Mouse (Mus musculus): ENCODE measurements around the gene 4930512M02Rik. TPM values are rescaled to one million over a fixed set of nuclear protein-coding genes. Genes with fewer than 3 reads are reported as not detected.

4930512M02Rik gene
- polyA plus RNA-seq, 1 experiment: not detected

DNA sequence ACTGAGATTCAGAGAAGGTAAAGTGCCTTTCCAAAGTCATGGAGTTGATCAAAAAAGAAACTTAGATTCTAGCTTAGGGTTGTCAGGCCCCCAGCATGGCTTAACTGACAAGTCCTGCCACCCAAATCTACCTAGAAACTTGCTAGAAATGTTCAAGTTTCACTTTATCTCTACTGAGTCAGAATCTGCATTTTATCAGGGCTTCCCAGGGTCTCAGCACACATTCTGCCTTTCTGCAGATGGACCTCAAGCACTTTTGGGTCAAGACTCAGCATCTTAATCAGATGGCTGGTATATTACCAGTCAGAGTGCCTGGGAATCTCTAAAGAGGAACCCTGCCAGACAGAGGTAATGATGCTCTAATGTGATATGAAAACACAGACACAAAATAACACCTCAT, 56.9 kb downstream of the 4930512M02Rik start:
- TF ChIP-seq TAL1 (IDR thresholded peaks at IDR 0.05; ENCODE audit: low read length): no peak
- no peak for TF ChIP-seq GATA1 (IDR thresholded peaks at IDR 0.05; ENCODE audit: low read length)
- Histone ChIP-seq H3K4me1 (ENCODE audit: control insufficient read depth) (peaks cover 41% of the 10 kb centered on the region), H3K4me3 (replicated peaks) (no peak overlapping the region), H3K9me3 (ENCODE audit: control insufficient read depth, low read length) (no peaks in the 10 kb centered on the region), H3K36me3 (ENCODE audit: control insufficient read depth) (no peaks in the 10 kb centered on the region), H3K27me3 (ENCODE audit: control insufficient read depth) (no peaks in the 10 kb centered on the region)

DNA sequence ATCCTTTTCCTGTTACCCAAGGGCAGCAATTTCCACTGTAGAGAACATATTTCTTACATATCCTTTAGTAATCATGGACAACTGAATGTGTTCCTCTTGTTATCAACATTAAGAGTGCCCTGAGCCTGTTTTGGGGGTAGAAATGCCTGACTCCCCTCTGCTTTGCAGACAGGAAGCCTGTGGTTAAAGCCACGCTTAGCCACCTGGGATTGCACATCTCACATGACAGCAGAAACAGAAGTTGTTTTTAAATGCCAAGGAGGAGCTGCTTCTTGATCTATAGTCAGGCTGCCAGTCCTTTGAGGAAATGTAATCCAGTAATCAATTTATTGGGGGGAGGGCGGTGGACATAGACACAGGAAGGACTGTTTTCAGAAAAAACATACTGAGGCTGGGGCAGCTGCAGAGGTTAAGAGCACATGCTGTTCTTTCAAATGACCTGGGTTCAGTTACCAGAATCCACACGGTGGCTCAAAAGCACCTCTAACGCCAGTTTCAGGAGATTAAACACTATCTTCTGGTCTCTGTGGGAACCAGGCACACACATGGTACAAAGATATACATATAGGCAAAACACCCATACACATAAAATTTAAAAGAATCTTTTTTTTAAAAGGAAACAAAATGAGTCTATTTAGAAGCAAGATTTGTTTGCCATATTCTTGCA, 58.0 kb downstream of the 4930512M02Rik start:
- TF ChIP-seq GATA1 (IDR thresholded peaks at IDR 0.05; ENCODE audit: low read length) (no peak), TAL1 (IDR thresholded peaks at IDR 0.05; ENCODE audit: low read length) (no peak)
- Histone ChIP-seq H3K9me3 (ENCODE audit: control insufficient read depth, low read length) (no peaks in the 10 kb centered on the region), H3K36me3 (ENCODE audit: control insufficient read depth) (no peaks in the 10 kb centered on the region), H3K4me3 (replicated peaks) (no peak overlapping the region), H3K4me1 (ENCODE audit: control insufficient read depth) (peaks cover 43% of the 10 kb centered on the region), H3K27me3 (ENCODE audit: control insufficient read depth) (no peaks in the 10 kb centered on the region)

DNA sequence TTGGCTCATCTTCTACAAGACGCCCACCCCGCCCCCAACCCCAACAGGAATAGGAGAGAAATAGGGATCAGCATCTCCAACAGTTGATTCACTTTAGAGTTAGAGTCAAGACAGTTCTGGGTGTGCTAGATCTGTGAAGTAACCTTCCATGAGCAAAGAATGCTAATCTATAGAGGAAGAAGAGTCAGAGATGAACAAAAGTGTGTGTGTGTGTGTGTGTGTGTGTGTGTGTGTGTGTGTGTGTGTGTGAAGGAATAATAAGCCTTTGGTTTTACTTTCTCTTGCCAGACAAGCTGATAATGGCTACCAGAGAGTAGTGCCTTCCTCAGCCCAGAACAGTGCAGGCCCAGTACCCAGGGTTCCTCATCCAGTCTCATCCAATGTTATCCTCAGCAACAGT, 59.6 kb downstream of the 4930512M02Rik start:
- Histone ChIP-seq H3K27me3 (ENCODE audit: control insufficient read depth) (no peaks in the 10 kb centered on the region), H3K36me3 (ENCODE audit: control insufficient read depth) (no peaks in the 10 kb centered on the region), H3K9me3 (ENCODE audit: control insufficient read depth, low read length) (no peaks in the 10 kb centered on the region), H3K4me3 (replicated peaks) (no peak overlapping the region), H3K4me1 (ENCODE audit: control insufficient read depth) (peaks cover 43% of the 10 kb centered on the region)
- no peak for TF ChIP-seq TAL1 (IDR thresholded peaks at IDR 0.05; ENCODE audit: low read length)
- TF ChIP-seq GATA1 (IDR thresholded peaks at IDR 0.05; ENCODE audit: low read length): no peak

DNA sequence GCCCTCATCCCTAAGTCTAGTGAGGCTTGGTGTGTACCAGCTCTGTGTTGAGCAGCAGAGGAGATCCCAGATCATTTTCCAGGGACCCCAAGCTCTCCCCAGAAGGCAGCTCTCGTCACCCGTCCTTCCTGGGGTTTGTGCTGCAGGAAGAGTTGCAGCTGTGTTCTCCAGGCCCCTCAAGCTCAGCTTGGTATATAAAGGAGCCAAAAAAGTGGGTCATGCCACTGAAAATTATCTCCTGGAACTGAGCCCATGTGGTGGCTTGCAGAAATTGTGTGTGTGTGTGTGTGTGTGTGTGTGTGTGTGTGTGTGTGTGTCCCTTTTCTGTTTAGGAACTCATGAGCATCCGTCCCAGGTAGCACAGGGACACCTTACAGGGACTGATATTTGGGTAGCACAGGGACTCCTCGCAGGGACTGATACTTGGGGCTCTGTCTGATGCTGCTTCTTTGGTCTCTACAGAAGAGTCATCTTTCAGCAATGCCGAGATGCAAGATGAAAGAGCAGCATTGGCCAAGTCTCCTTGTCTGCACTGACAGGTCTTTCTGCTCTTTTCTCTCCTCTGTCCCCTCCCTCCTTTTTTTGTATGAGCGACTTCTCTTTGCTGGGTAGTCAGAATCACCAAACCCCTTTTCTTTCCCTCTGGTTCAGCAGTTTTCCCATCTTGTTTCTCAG, 62.4 kb downstream of the 4930512M02Rik start:
- no peak for TF ChIP-seq TAL1 (IDR thresholded peaks at IDR 0.05; ENCODE audit: low read length)
- no peak for TF ChIP-seq GATA1 (IDR thresholded peaks at IDR 0.05; ENCODE audit: low read length)
- Histone ChIP-seq H3K4me1 (ENCODE audit: control insufficient read depth) (peaks cover 30% of the 10 kb centered on the region), H3K36me3 (ENCODE audit: control insufficient read depth) (no peaks in the 10 kb centered on the region), H3K4me3 (replicated peaks) (no peak overlapping the region), H3K9me3 (ENCODE audit: control insufficient read depth, low read length) (no peaks in the 10 kb centered on the region), H3K27me3 (ENCODE audit: control insufficient read depth) (no peaks in the 10 kb centered on the region)

DNA sequence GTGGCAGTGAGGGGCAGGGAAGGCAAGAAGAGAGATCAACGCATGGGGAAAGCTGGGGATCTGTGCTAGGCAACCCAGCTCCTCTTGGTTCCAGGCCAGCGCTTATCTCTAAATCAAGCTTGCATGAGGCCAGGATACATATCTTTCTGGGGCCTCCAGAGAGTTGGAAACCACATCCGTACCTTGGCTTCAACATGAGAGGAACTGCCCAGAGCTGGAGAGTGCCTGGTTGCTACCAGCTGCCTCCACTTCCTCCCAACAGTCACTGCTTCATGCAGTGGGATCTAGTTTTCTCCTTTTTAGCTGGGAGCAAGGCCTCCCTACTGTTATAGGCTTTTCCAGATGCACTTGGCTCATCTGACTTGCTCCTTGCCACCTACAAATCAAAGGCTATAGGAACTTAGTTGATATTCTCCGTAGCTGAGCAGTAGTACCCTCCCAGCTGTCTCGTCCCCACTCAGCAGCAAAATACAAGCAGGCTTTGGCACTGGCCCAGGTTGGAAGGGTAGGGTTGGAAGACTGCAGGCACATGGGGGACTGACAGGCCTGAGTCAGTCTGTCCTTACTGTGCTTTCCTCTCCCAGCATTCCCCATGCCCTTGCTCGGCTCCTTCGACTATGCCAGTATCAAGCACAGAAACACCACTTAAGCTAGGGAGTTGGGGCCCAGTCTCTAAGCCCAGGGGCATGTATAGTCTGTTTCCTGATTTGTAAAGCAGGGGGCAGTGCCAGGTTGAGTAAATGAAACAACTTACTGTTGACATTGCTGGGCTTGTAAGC, 63.2 kb downstream of the 4930512M02Rik start:
- Histone ChIP-seq H3K36me3 (ENCODE audit: control insufficient read depth) (no peaks in the 10 kb centered on the region), H3K9me3 (ENCODE audit: control insufficient read depth, low read length) (no peaks in the 10 kb centered on the region), H3K27me3 (ENCODE audit: control insufficient read depth) (no peaks in the 10 kb centered on the region), H3K4me3 (replicated peaks) (no peak overlapping the region), H3K4me1 (ENCODE audit: control insufficient read depth) (peaks cover 22% of the 10 kb centered on the region)
- no peak for TF ChIP-seq GATA1 (IDR thresholded peaks at IDR 0.05; ENCODE audit: low read length)
- no peak for TF ChIP-seq TAL1 (IDR thresholded peaks at IDR 0.05; ENCODE audit: low read length)

DNA sequence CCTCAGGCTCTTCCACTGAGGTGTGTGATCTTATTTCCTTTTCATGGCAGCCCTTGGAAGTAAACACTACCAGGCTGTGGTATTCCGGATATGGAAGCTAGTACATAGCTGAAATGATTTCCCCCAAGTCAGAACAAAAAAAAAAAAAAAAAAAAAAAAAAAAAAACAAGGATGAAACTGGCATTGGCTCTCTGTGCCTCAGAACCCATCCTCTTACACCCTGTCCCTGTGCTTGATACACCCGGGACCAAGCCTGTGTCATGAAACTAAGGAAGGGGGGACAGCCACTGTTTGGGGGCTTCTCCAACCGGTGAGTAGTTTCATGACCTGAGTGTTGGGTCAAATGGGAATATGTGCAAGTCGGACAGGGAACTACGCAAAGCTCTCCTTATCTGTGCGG, 66.5 kb downstream of the 4930512M02Rik start:
- H3K9me3 ChIP-seq (ENCODE audit: control insufficient read depth, low read length): no peaks in the 10 kb centered on the region
- H3K27me3 ChIP-seq (ENCODE audit: control insufficient read depth): no peaks in the 10 kb centered on the region
- H3K4me1 ChIP-seq (ENCODE audit: control insufficient read depth): peaks cover 20% of the 10 kb centered on the region
- H3K4me3 ChIP-seq (replicated peaks): no peak overlapping the region
- H3K36me3 ChIP-seq (ENCODE audit: control insufficient read depth): no peaks in the 10 kb centered on the region
- TF ChIP-seq TAL1 (IDR thresholded peaks at IDR 0.05; ENCODE audit: low read length) (no peak), GATA1 (IDR thresholded peaks at IDR 0.05; ENCODE audit: low read length) (no peak)

DNA sequence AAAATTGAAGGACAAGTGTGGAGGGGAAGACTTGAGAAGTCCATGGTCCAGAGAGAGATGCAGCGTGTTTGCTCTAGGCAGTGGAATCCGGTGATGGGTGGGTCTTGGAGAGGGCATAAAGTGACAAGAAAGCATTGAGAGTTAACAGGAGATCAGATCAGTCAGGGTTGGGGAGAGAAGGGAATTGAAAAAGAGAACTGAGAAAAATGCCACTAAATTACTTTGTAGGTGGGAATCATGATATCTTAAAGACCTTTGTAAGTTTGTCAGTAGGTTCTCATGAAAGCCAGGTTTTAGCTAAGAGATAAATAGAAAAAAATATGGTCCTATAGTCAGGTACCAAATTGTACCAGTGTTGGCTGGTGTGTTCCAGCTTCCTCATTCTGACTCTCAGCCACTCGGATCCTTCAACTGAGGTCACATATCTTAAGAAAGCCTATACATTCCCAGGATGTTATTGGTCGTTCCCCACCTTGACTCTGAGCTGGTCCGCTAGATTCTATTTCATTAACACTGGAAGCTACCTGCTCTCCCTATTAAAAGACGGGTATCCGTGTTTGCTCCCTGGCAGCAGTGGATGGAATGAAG, 68.4 kb downstream of the 4930512M02Rik start:
- H3K4me3 ChIP-seq (replicated peaks): no peak overlapping the region
- no peaks in the 10 kb centered on the region for H3K27me3 ChIP-seq (ENCODE audit: control insufficient read depth)
- no peak for TF ChIP-seq GATA1 (IDR thresholded peaks at IDR 0.05; ENCODE audit: low read length)
- no peak for TF ChIP-seq TAL1 (IDR thresholded peaks at IDR 0.05; ENCODE audit: low read length)
- H3K9me3 ChIP-seq (ENCODE audit: control insufficient read depth, low read length): no peaks in the 10 kb centered on the region
- H3K36me3 ChIP-seq (ENCODE audit: control insufficient read depth): no peaks in the 10 kb centered on the region
- H3K4me1 ChIP-seq (ENCODE audit: control insufficient read depth): peaks cover 15% of the 10 kb centered on the region

DNA sequence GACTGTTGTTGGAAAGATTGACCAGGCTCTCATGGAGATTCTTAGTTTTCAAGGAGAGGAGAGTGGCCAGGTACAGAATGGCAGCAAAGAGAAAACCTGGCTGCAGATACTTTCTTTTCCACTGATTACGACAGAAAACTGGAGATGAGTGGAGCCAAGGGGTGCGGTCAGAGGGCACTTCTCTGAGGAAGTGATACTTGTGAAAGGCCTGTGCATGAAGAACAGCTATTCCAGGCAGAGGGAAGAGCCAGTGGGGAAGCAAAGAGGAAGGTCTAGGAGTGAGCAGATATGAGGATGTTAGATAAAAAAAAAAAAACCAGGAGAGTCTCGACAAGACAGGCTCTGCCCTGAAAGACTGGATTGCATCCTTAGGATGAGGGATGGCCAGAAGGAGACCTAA, 69.0 kb downstream of the 4930512M02Rik start:
- Histone ChIP-seq H3K4me3 (replicated peaks) (no peak overlapping the region), H3K27me3 (ENCODE audit: control insufficient read depth) (no peaks in the 10 kb centered on the region), H3K4me1 (ENCODE audit: control insufficient read depth) (peaks cover 13% of the 10 kb centered on the region), H3K9me3 (ENCODE audit: control insufficient read depth, low read length) (no peaks in the 10 kb centered on the region; the same call in 1 of the 2 replicates), H3K36me3 (ENCODE audit: control insufficient read depth) (no peaks in the 10 kb centered on the region)
- TF ChIP-seq TAL1 (IDR thresholded peaks at IDR 0.05; ENCODE audit: low read length): no peak
- no peak for TF ChIP-seq GATA1 (IDR thresholded peaks at IDR 0.05; ENCODE audit: low read length)

Data from erythroblast, embryonic 14.5 days (primary cell).